Mouse (Mus musculus) CH12.LX (cell line): Measurements from ENCODE around the gene Gm45521. TPM values are rescaled to one million over a fixed set of nuclear protein-coding genes. Genes with fewer than 3 reads are reported as not detected.

Source experiments
- DNase-seq: peaks from one replicate; pipeline ENCODE4 v3.0.0-alpha.2; 2013; ENCODE audit errors: extremely low read depth
- H3K27ac ChIP-seq: 2 replicates; pipeline ENCODE4 v1.5.1; 2012; ENCODE audit warnings: low read depth, mild to moderate bottlenecking, control low read depth, moderate library complexity; ENCODE audit not compliant: insufficient read depth
- H3K27me3 ChIP-seq: replicated peaks from 2 replicates; pipeline ENCODE3; 2012; ENCODE audit warnings: inconsistent platforms
- H3K36me3 ChIP-seq, 2 experiments: replicated peaks in 1 of 2; 2 replicates each; pipeline versions ENCODE3 to v1.6.1; 2012; ENCODE audit warnings: inconsistent platforms in 1 of 2, low read length in 1 of 2, mild to moderate bottlenecking in 1 of 2, mixed read lengths in 1 of 2, moderate library complexity in 1 of 2; ENCODE audit not compliant: control insufficient read depth in 1 of 2, insufficient read depth in 1 of 2
- H3K4me1 ChIP-seq, 2 experiments: 2 replicates each; pipeline ENCODE4 v1.6.1; 2012; ENCODE audit warnings: inconsistent platforms in 1 of 2, moderate library complexity in 1 of 2; ENCODE audit not compliant: insufficient read depth in 2 of 2, control insufficient read depth in 1 of 2
- H3K4me2 ChIP-seq: 2 replicates; pipeline ENCODE4 v1.6.1; 2012; ENCODE audit warnings: low read depth, mild to moderate bottlenecking, control low read depth; ENCODE audit not compliant: poor library complexity, insufficient read depth, severe bottlenecking
- H3K4me3 ChIP-seq, 3 experiments: fragments of 150-350 bp in 1 of 3; sonication (generic) in 1 of 3; replicated peaks in 1 of 3; 2 replicates each; pipeline versions ENCODE3 to v1.5.1; 2011 to 2012; ENCODE audit warnings: low read depth in 2 of 3, low read length in 2 of 3, mild to moderate bottlenecking in 2 of 3, moderate library complexity in 2 of 3, control low read depth in 1 of 3, improper control_type of control experiment in 1 of 3, inconsistent platforms in 1 of 3, mixed read lengths in 1 of 3; ENCODE audit not compliant: poor library complexity in 1 of 3
- H3K79me2 ChIP-seq: replicated peaks from 2 replicates; pipeline ENCODE4 v1.6.1; 2012; ENCODE audit warnings: mild to moderate bottlenecking, moderate library complexity; ENCODE audit not compliant: control insufficient read depth, poor library complexity, insufficient read depth, severe bottlenecking; ENCODE audit errors: extremely low read depth
- H3K9ac ChIP-seq: 2 replicates; pipeline ENCODE4 v1.6.1; 2012; ENCODE audit warnings: low read depth, mild to moderate bottlenecking, control low read depth, moderate library complexity; ENCODE audit not compliant: insufficient read depth
- H3K9me3 ChIP-seq: replicated peaks from 2 replicates; pipeline ENCODE3; 2012; ENCODE audit warnings: low read length, inconsistent platforms, mixed read lengths
- BHLHE40 ChIP-seq: IDR thresholded peaks from 2 replicates; pipeline ENCODE4 v1.6.1; 2011; ENCODE audit warnings: mild to moderate bottlenecking, low read depth, low read length, improper control_type of control experiment
- CHD1 ChIP-seq: IDR thresholded peaks from 2 replicates; pipeline ENCODE4 v1.6.1; 2012; ENCODE audit warnings: low read depth, low read length, improper control_type of control experiment, inconsistent platforms
- CHD2 ChIP-seq: IDR thresholded peaks from 2 replicates; pipeline ENCODE4 v1.6.1; 2011; ENCODE audit warnings: low read length, improper control_type of control experiment
- ELF1 ChIP-seq: IDR thresholded peaks from 2 replicates; pipeline ENCODE4 v1.6.1; 2014; ENCODE audit warnings: low read depth, mild to moderate bottlenecking, inconsistent platforms, low read length, improper control_type of control experiment
- ETS1 ChIP-seq: conservative IDR thresholded peaks from 2 replicates; pipeline ENCODE4 v1.6.1; 2012; ENCODE audit warnings: low read depth, mild to moderate bottlenecking, inconsistent platforms, low read length, improper control_type of control experiment, moderate library complexity
- GABPA ChIP-seq: IDR thresholded peaks from 2 replicates; pipeline ENCODE4 v1.6.1; 2012; ENCODE audit warnings: low read depth, low read length, improper control_type of control experiment, inconsistent platforms; ENCODE audit not compliant: insufficient replicate concordance
- JUN ChIP-seq: IDR thresholded peaks from 2 replicates; pipeline ENCODE4 v1.6.1; 2011; ENCODE audit warnings: low read depth, mild to moderate bottlenecking, low read length, improper control_type of control experiment, moderate library complexity; ENCODE audit not compliant: insufficient read depth
- JUND ChIP-seq: conservative IDR thresholded peaks from 2 replicates; pipeline ENCODE4 v1.6.1; 2011; ENCODE audit warnings: low read depth, low read length, improper control_type of control experiment
- KAT2A ChIP-seq: IDR thresholded peaks from 2 replicates; pipeline ENCODE4 v1.6.1; 2012; ENCODE audit warnings: low read length, improper control_type of control experiment, inconsistent platforms; ENCODE audit not compliant: insufficient replicate concordance
- MAX ChIP-seq: IDR thresholded peaks from 2 replicates; pipeline ENCODE4 v1.6.1; 2011; ENCODE audit warnings: low read length, improper control_type of control experiment
- MAZ ChIP-seq: IDR thresholded peaks from 2 replicates; pipeline ENCODE4 v1.6.1; 2012; ENCODE audit warnings: low read depth, mild to moderate bottlenecking, inconsistent platforms, low read length, improper control_type of control experiment, moderate library complexity
- MEF2A ChIP-seq: IDR thresholded peaks from 2 replicates; pipeline ENCODE4 v1.6.1; 2014; ENCODE audit warnings: low read depth, mild to moderate bottlenecking, inconsistent platforms, low read length, improper control_type of control experiment, borderline replicate concordance
- MXI1 ChIP-seq: IDR thresholded peaks from 2 replicates; pipeline ENCODE4 v1.6.1; 2011; ENCODE audit warnings: mild to moderate bottlenecking, low read depth, low read length, improper control_type of control experiment
- NELFE ChIP-seq: IDR thresholded peaks from 2 replicates; pipeline ENCODE4 v1.6.1; 2011; ENCODE audit warnings: low read depth, low read length, improper control_type of control experiment
- NRF1 ChIP-seq: IDR thresholded peaks from 2 replicates; pipeline ENCODE4 v1.6.1; 2014; ENCODE audit warnings: low read depth, mild to moderate bottlenecking, inconsistent platforms, low read length, improper control_type of control experiment, moderate library complexity
- POLR2A ChIP-seq: IDR thresholded peaks from 2 replicates; pipeline ENCODE4 v1.6.1; 2011; ENCODE audit warnings: low read depth, mild to moderate bottlenecking, improper control_type of control experiment, low read length
- POLR2AphosphoS2 ChIP-seq: IDR thresholded peaks from 2 replicates; pipeline ENCODE4 v1.6.1; 2011; ENCODE audit warnings: low read depth, low read length, improper control_type of control experiment
- TBP ChIP-seq: conservative IDR thresholded peaks from 2 replicates; pipeline ENCODE4 v1.6.1; 2011; ENCODE audit warnings: low read depth, low read length, improper control_type of control experiment
- TCF12 ChIP-seq: IDR thresholded peaks from 2 replicates; pipeline ENCODE4 v1.6.1; 2014; ENCODE audit warnings: low read depth, mild to moderate bottlenecking, inconsistent platforms, low read length, improper control_type of control experiment
- USF1 ChIP-seq: IDR thresholded peaks from 2 replicates; pipeline ENCODE4 v1.6.1; 2014; ENCODE audit warnings: low read depth, mild to moderate bottlenecking, inconsistent platforms, low read length, improper control_type of control experiment
- USF2 ChIP-seq: conservative IDR thresholded peaks from 2 replicates; pipeline ENCODE4 v1.6.1; 2011; ENCODE audit warnings: low read depth, low read length, improper control_type of control experiment
- ZC3H11A ChIP-seq: IDR thresholded peaks from 2 replicates; pipeline ENCODE4 v1.6.1; 2012; ENCODE audit warnings: low read depth, mild to moderate bottlenecking, inconsistent platforms, low read length, improper control_type of control experiment
- ZMIZ1 ChIP-seq: IDR thresholded peaks from 2 replicates; pipeline ENCODE4 v1.6.1; 2012; ENCODE audit warnings: low read depth, mild to moderate bottlenecking, inconsistent platforms, low read length, improper control_type of control experiment
- dilution Hi-C: fragments of 300-500 bp; cut with MboI; formaldehyde crosslinking; loops from 2 replicates; pipeline ENCODE4 v1.14.3; 2020; ENCODE audit warnings: low sequenced_read_pairs; ENCODE audit not compliant: extremely low pct_unique_long_range_greater_than_20kb, extremely low pct_ligation_motif_present
- in situ Hi-C: fragments of 300-500 bp; cut with MboI; formaldehyde crosslinking; loops from 3 replicates; pipeline ENCODE4 v1.14.3; 2019; ENCODE audit warnings: low sequenced_read_pairs, low pct_ligation_motif_present, low pct_unique_long_range_greater_than_20kb, mixed read lengths
- polyA plus RNA-seq: library from polyadenylated mRNA; unstranded; fragments of >175 nt; gene quantifications from 2 replicates; pipeline ENCODE4 v1.2.1, GENCODE M21; 2012; ENCODE audit warnings: low read depth; ENCODE audit not compliant: insufficient read length
- total RNA-seq, 2 experiments: library from RNA; depleted of rRNA; stranded (reverse); fragments of 300-350 nt in 1 of 2; fragments of >200 nt in 1 of 2; gene quantifications; 2 replicates each; pipeline ENCODE4 v1.2.3; 2012 to 2014

Gene Gm45521
- total RNA-seq (2012; rRNA removed) (not detected in 2 replicates), total RNA-seq (2014; rRNA removed) (not detected in 2 replicates), polyA plus RNA-seq (not detected in 2 replicates)

- H3K79me2 ChIP-seq, result no peaks in the 10 kb centered on the region
- no peak within 1 kb of the TSS for H3K4me2 ChIP-seq
- no peak for DNase-seq
- in situ Hi-C loops, result no loop called here
- no peak within 1 kb of the TSS for H3K9ac ChIP-seq
- no peak within 1 kb of the TSS for H3K27ac ChIP-seq
- peaks cover 9 to 50% of the 10 kb centered on the region in 2 experiments for H3K4me1 ChIP-seq
- H3K36me3 ChIP-seq, result peaks cover 0 to 7% of the 10 kb centered on the region in 2 experiments
- no peaks in the 10 kb centered on the region for H3K27me3 ChIP-seq
- H3K9me3 ChIP-seq, result no peaks in the 10 kb centered on the region
- TF ChIP-seq NELFE, result no peak
- no peak for TF ChIP-seq JUND
- TF ChIP-seq POLR2A, result no peak
- TF ChIP-seq, all 38 proteins: peak for 0
- dilution Hi-C loops, result no loop called here
- no peak within 1 kb of the TSS for H3K4me3 ChIP-seq
Observed at GRCm38 (mm10) chr14:7957049-7957448, at the start of gene Gm45521. Gene Gm45521, plus strand, starts transcription at chr14:7957288.

- H3K36me3 ChIP-seq, result peaks cover 53 to 88% of the 10 kb centered on the region in 2 experiments
- no peaks in the 10 kb centered on the region for H3K27me3 ChIP-seq
- no peaks in the 10 kb centered on the region for H3K79me2 ChIP-seq
- H3K4me3 ChIP-seq, result no peak overlapping the region
- no peak overlapping the region for H3K9ac ChIP-seq
- peaks cover 10 to 45% of the 10 kb centered on the region in 2 experiments for H3K4me1 ChIP-seq
- no peak overlapping the region for H3K27ac ChIP-seq
- in situ Hi-C loops, result no loop called here
- no peak for TF ChIP-seq NELFE
- TF ChIP-seq KAT2A, result no peak
- TF ChIP-seq MAZ, result no peak
- H3K9me3 ChIP-seq, result no peaks in the 10 kb centered on the region
- no peak for DNase-seq
- dilution Hi-C loops, result no loop called here
- no peak overlapping the region for H3K4me2 ChIP-seq
Observed at GRCm38 (mm10) chr14:7909472-7909871, 47.6 kb upstream of the Gm45521 start.

GRCm38 (mm10) chr14:7913842-7914241 lies 43.2 kb upstream of the Gm45521 start:
- H3K9ac ChIP-seq, result no peak overlapping the region
- H3K4me1 ChIP-seq, result peaks cover 10 to 70% of the 10 kb centered on the region in 2 experiments
- H3K9me3 ChIP-seq, result no peaks in the 10 kb centered on the region
- H3K4me2 ChIP-seq, result no peak overlapping the region
- DNase-seq, result peak; percentile 93
- H3K36me3 ChIP-seq, result peaks cover 57 to 88% of the 10 kb centered on the region in 2 experiments
- in situ Hi-C loops, result no loop called here
- H3K4me3 ChIP-seq, result no peak overlapping the region
- dilution Hi-C loops, result no loop called here
- no peaks in the 10 kb centered on the region for H3K27me3 ChIP-seq
- H3K27ac ChIP-seq, result peak overlapping the region; percentile 81
- TF ChIP-seq TCF12 (no peak), ZMIZ1 (no peak), NRF1 (no peak), POLR2A (no peak), CHD2 (no peak), USF1 (no peak), ETS1 (peak; percentile 70), GABPA (no peak), MAZ (no peak), ELF1 (peak; percentile 22; the same call in 1 of the 2 replicates), MAX (no peak; the same call in 1 of the 2 replicates), CHD1 (no peak), ZC3H11A (no peak), POLR2AphosphoS2 (no peak), JUN (0 out of 2 replicates have a peak, but pooled peaks have one; percentile 27), BHLHE40 (no peak), MEF2A (peak; percentile 43; the same call in 1 of the 2 replicates), USF2 (no peak), JUND (no peak), MXI1 (no peak), NELFE (no peak), TBP (no peak), KAT2A (no peak)
- H3K79me2 ChIP-seq, result no peaks in the 10 kb centered on the region
